Mouse (Mus musculus): Measurements from ENCODE around the gene Cfap65.

The Cfap65 gene

DNA sequence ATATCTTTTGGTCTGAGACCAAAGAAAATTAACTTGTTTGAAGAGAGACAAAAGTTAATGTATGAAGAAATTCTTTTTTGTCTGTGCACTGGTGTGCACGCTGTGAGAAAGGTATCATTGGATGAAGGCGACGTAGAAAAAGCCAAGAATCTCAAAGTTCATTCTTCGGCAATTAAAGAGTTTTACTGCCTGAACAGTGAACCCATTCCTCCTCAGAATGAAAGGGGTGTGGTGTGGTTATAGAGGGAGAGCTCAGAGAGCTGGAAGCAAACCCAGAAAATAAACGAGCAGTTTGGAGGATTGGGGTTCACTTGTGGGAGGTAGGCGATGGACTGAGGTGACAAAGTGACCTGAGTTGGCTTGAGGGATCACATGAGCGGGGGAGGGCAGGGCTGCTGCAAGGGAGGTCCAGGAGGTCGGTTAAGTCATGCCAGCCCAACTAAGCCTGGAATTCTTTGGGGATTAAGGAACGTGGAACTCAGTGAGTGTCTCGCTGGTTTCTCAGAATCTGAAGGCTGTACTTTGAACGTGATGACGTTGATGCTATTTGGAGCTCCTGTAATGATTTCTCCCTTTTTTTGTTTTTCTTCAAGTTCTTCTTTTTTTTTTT lies 927 bp upstream of the Cfap65 start:
- DNase-seq: no peak

DNA sequence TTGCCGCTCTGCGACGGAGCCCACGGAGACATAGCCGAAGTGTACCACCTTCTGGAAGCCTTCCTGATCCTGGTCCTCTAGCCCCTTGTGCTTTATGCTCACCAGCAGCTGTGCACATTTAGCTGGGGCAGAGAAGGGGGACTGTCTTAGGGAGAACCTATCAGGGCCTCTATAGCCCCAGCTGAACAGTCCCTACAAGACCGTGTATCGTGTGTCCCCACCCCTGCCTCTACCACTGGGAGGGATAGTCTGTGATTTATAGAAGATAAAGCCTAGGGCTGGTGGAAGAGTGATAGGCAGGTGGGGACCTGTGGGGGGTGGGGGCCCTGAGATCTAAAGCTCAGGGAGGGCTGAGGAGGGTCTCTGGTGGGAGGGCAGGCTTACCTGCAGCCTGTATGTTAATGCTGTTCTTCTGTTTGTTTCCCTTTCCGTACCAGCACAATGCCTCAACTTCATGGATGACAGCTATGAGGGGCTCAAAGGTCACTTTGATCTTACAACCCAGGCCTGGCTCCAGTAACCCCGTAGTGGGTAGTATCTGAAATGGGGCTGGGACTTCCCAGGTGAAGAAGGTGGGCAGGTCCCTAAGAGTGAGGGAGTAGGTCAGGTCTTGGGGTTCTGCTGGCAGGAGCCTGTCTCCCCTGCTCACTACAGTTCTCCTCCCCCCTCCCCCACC lies 7.6 kb downstream of the Cfap65 start:
- DNase-seq: no peak

DNA sequence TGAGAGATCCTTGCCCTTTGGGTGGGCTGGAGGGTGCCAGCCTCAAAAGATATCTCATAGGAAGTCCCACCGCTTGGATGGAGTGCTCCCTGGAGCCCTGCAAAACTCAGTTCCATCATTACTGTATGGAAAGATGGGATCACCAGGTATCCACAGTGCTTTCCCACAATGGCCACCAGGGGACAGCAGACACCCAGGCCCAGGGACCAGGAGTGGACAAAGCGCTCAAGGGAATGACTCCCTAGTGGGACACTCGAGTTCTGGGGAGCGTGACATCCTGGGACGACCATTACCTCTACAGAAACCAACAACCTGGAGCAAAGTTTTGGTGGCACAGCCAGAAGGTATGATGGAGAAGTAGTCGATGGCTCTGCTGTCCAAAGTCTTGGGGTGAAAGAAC lies 8.7 kb downstream of the Cfap65 start:
- DNase-seq: peak; percentile 41

- no peak for DNase-seq
These were observed 10.9 kb downstream of the Cfap65 start for GRCm38 (mm10) chr1:74924464-74924863.

- DNase-seq: no peak
These were observed 19.7 kb downstream of the Cfap65 start for GRCm38 (mm10) chr1:74915706-74916105.

GRCm38 (mm10) chr1:74902191-74902590 lies 33.2 kb downstream of the Cfap65 start:
- no peak for DNase-seq

DNA sequence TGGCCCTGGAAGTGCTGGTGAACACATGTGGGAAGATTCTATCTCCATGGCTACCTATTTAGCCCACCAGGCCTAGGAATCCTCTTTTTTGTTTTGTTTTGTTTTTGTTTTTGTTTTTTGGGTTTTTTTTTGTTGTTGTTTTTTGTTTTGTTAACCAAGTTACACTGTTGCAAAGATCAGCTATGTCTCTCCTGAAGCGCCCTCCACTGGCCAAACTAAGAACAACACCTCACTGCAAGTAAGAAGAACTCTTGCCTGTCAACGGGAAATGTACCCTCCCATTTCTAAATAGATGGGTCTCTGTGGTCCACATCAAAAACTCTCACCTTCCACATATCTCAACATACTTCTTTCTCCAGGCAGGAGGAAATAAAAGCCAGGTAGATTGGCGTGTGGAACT lies 33.7 kb downstream of the Cfap65 start:
- peak; percentile 81 for DNase-seq

DNA sequence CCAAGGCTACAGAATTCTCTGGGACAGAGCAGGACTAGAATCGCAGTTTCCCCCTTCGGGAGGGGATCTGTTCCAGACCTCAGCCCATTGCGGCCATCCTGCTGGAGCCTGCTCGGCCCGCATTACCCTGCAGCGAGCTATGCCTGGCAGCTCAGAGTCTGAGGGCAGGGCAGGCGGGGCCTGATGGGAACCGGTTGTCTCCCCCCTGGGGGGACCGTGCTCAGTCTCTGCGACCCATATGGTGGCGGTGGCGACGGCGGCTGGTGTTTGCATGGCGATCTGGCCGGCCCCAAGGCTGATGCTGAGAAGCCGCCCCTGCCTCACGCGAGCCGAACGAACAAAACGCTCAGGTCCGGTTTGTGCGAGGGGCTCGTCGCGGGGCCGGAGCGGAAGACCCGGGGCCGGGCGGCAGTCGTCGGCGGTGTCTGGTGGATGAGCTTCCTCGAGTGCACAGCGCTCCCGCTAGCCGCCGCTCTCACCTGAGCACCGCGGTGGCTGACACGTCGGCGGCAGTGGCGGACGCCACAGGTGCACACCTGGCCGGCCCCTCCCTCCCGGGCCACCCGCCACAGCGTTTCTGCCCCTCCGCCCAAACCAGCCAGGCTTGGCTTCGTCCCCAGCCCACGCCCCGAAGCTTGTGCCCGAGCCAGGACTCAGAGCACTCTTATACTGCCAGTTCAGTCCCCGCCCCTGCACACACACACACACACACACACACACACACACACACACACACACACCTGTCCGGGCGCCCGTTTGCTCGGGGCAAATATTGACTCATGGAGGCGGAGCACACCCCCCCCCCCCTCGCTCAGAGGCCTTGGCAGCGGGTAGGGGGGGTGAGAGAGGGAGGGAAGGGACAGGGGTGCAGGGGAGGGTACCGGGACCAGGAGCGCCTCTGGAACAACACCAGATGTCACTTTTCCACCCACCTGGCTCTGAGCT lies 34.8 kb downstream of the Cfap65 start:
- no peak for DNase-seq

DNA sequence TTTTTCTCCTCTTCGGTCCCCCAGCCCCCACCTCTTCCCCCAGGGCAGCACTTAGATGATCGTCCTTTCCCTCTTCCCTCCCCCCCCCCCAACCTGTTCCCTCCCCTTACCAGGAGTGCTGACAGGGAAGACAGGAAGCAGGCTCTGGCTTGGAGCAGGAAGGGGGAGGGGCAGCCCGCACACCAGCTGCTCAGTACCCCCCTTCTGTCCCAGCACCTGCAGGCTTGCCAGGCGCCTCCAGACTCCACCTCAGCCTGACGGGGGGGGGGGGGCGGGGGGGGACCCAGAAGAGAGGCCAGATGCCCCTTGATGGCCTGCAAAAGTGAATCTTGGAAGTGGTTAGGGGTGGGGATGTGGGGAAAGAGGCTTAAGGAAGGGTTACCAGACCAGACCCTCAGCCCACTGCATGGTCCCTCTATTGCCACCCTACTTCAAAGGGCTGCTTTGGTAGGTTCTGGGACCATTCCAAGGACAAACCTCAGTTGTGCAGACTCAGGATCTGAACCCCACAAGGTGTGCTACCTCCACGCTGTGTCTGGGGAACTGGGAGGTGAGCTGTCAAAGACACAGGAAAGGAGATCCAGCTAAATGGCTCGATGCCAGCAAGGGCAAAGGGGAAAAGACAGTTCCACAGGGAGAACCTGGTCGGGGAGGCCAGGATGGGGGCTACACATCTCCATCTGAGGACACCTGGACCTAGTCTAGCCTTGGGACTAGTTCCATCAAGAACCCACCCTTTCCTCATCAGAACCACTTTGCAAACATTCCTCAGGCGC lies 36.6 kb downstream of the Cfap65 start:
- no peak for DNase-seq

- DNase-seq: no peak
These were observed 37.4 kb downstream of the Cfap65 start for GRCm38 (mm10) chr1:74897976-74898375.

DNA sequence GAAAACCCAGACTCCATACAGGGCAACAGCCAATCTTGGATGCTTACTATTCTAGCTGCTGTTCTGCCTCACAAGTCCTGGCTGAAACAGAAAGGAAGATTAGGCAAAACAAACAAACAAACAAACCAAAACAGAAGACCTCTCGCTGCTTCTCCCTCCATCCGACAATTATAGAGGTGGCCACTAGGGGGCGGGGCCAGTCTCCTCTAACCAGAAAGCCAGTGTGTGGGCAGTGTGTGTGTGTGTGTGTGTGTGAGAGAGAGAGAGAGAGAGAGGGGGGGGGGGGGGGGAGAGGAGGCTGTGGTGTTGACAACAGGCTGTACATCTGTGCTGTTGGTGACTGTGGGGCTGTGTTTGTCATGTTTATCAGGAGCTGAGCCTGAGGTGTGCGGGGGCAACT lies 40.4 kb downstream of the Cfap65 start:
- DNase-seq: peak; percentile 74

- DNase-seq: peak; percentile 56
These were observed 42.1 kb downstream of the Cfap65 start, which contains the start of gene Cryba2 for GRCm38 (mm10) chr1:74893134-74893855. Cryba2 (minus strand) TSS chr1:74893143.

- no peak for DNase-seq
These were observed 42.9 kb downstream of the Cfap65 start for GRCm38 (mm10) chr1:74892351-74893133.

DNA sequence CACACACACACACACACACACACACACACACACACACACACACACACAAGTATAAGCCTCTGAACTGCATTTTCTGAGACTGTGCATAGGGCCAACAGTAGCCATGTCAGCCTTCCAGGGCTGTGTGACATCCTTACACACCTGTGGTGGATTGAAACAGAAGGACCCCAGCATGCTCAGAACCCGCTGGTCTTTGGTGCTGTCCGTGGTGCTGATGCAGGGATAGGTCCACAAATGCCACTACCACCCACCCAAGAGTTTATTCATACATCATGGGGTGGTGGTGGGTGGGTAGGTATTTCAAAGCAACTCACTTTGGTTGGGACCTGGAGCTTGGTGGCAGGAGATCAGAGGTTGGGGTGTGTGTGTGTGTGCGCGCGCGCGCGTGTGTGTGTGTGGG lies 43.9 kb downstream of the Cfap65 start:
- DNase-seq: no peak

- no peak for DNase-seq
These were observed 49.9 kb downstream of the Cfap65 start, which contains the start of gene Fev for GRCm38 (mm10) chr1:74885369-74886042. Fev (minus strand) TSS chr1:74885419.

GRCm38 (mm10) chr1:74884196-74885141 lies 50.9 kb downstream of the Cfap65 start:
- no peak for DNase-seq

DNA sequence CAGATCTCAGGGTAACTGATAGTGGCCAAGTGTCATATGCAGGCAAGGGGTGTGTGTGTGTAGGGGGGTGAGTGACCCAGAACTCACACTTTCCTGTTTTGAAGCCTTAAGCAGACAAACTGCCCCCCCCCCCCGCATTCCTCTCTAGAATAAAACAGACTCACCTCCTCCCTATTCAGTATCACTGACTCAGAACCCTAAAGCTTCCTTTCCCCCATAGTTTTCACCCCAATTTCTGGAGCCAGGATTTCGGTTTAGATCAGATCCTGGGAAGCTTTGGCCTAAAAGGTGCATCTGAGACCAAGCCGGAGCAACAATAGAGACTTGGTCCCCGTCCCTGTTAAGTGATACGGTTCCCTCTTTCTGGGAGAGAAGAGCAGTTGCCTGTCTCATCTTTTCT lies 52.0 kb downstream of the Cfap65 start:
- DNase-seq: no peak

DNA sequence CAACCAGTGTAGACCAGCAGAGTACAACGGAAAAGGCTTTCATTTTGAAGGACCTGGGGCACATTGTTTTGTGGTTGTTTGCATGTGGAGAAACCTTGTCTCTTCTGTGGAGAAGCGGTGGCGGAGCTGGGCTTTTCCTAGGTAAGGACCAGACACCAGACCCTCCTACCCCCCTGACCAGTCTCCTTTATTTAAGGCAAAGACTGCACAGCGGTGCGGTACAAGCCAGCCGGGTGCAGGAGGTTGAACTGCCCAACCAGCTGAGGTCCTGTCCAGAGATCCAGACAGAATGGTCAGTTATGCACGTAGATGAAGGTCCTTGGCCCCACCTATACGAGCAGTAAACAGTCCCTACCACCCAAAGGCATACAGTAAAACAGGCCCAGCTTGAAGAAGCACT lies 52.6 kb downstream of the Cfap65 start:
- no peak for DNase-seq

GRCm38 (mm10) chr1:74882055-74882734 lies 53.2 kb downstream of the Cfap65 start:
- no peak for DNase-seq
